Mouse (Mus musculus) CH12.LX (cell line): Measurements from ENCODE around the gene Tm4sf19. TPM values are rescaled to one million over a fixed set of nuclear protein-coding genes. Genes with fewer than 3 reads are reported as not detected.

Source experiments
- DNase-seq: peaks from one replicate; pipeline ENCODE4 v3.0.0-alpha.2; 2013; ENCODE audit errors: extremely low read depth
- H3K27ac ChIP-seq: 2 replicates; pipeline ENCODE4 v1.5.1; 2012; ENCODE audit warnings: low read depth, mild to moderate bottlenecking, control low read depth, moderate library complexity; ENCODE audit not compliant: insufficient read depth
- H3K27me3 ChIP-seq: replicated peaks from 2 replicates; pipeline ENCODE3; 2012; ENCODE audit warnings: inconsistent platforms
- H3K36me3 ChIP-seq, 2 experiments: replicated peaks in 1 of 2; 2 replicates each; pipeline versions ENCODE3 to v1.6.1; 2012; ENCODE audit warnings: inconsistent platforms in 1 of 2, low read length in 1 of 2, mild to moderate bottlenecking in 1 of 2, mixed read lengths in 1 of 2, moderate library complexity in 1 of 2; ENCODE audit not compliant: control insufficient read depth in 1 of 2, insufficient read depth in 1 of 2
- H3K4me1 ChIP-seq, 2 experiments: 2 replicates each; pipeline ENCODE4 v1.6.1; 2012; ENCODE audit warnings: inconsistent platforms in 1 of 2, moderate library complexity in 1 of 2; ENCODE audit not compliant: insufficient read depth in 2 of 2, control insufficient read depth in 1 of 2
- H3K4me2 ChIP-seq: 2 replicates; pipeline ENCODE4 v1.6.1; 2012; ENCODE audit warnings: low read depth, mild to moderate bottlenecking, control low read depth; ENCODE audit not compliant: poor library complexity, insufficient read depth, severe bottlenecking
- H3K4me3 ChIP-seq, 3 experiments: fragments of 150-350 bp in 1 of 3; sonication (generic) in 1 of 3; replicated peaks in 1 of 3; 2 replicates each; pipeline versions ENCODE3 to v1.5.1; 2011 to 2012; ENCODE audit warnings: low read depth in 2 of 3, low read length in 2 of 3, mild to moderate bottlenecking in 2 of 3, moderate library complexity in 2 of 3, control low read depth in 1 of 3, improper control_type of control experiment in 1 of 3, inconsistent platforms in 1 of 3, mixed read lengths in 1 of 3; ENCODE audit not compliant: poor library complexity in 1 of 3
- H3K79me2 ChIP-seq: replicated peaks from 2 replicates; pipeline ENCODE4 v1.6.1; 2012; ENCODE audit warnings: mild to moderate bottlenecking, moderate library complexity; ENCODE audit not compliant: control insufficient read depth, poor library complexity, insufficient read depth, severe bottlenecking; ENCODE audit errors: extremely low read depth
- H3K9ac ChIP-seq: 2 replicates; pipeline ENCODE4 v1.6.1; 2012; ENCODE audit warnings: low read depth, mild to moderate bottlenecking, control low read depth, moderate library complexity; ENCODE audit not compliant: insufficient read depth
- H3K9me3 ChIP-seq: replicated peaks from 2 replicates; pipeline ENCODE3; 2012; ENCODE audit warnings: low read length, inconsistent platforms, mixed read lengths
- BHLHE40 ChIP-seq: IDR thresholded peaks from 2 replicates; pipeline ENCODE4 v1.6.1; 2011; ENCODE audit warnings: mild to moderate bottlenecking, low read depth, low read length, improper control_type of control experiment
- CHD1 ChIP-seq: IDR thresholded peaks from 2 replicates; pipeline ENCODE4 v1.6.1; 2012; ENCODE audit warnings: low read depth, low read length, improper control_type of control experiment, inconsistent platforms
- CHD2 ChIP-seq: IDR thresholded peaks from 2 replicates; pipeline ENCODE4 v1.6.1; 2011; ENCODE audit warnings: low read length, improper control_type of control experiment
- CTCF ChIP-seq, 2 experiments: IDR thresholded peaks in 1 of 2; conservative IDR thresholded peaks in 1 of 2; 2 replicates each; pipeline ENCODE4 v1.5.1; 2011 to 2012; ENCODE audit warnings: low read depth in 2 of 2, low read length in 2 of 2, improper control_type of control experiment in 1 of 2, inconsistent platforms in 1 of 2, mild to moderate bottlenecking in 1 of 2, moderate library complexity in 1 of 2
- E2F4 ChIP-seq: IDR thresholded peaks from 2 replicates; pipeline ENCODE4 v1.6.1; 2011; ENCODE audit warnings: low read depth, low read length, improper control_type of control experiment; ENCODE audit not compliant: insufficient replicate concordance
- ELF1 ChIP-seq: IDR thresholded peaks from 2 replicates; pipeline ENCODE4 v1.6.1; 2014; ENCODE audit warnings: low read depth, mild to moderate bottlenecking, inconsistent platforms, low read length, improper control_type of control experiment
- EP300 ChIP-seq: IDR thresholded peaks from 2 replicates; pipeline ENCODE4 v1.6.1; 2011; ENCODE audit warnings: low read length, improper control_type of control experiment
- ETS1 ChIP-seq: conservative IDR thresholded peaks from 2 replicates; pipeline ENCODE4 v1.6.1; 2012; ENCODE audit warnings: low read depth, mild to moderate bottlenecking, inconsistent platforms, low read length, improper control_type of control experiment, moderate library complexity
- HCFC1 ChIP-seq: IDR thresholded peaks from 2 replicates; pipeline ENCODE4 v1.6.1; 2012; ENCODE audit warnings: low read depth, mild to moderate bottlenecking, inconsistent platforms, low read length, improper control_type of control experiment
- JUN ChIP-seq: IDR thresholded peaks from 2 replicates; pipeline ENCODE4 v1.6.1; 2011; ENCODE audit warnings: low read depth, mild to moderate bottlenecking, low read length, improper control_type of control experiment, moderate library complexity; ENCODE audit not compliant: insufficient read depth
- JUND ChIP-seq: conservative IDR thresholded peaks from 2 replicates; pipeline ENCODE4 v1.6.1; 2011; ENCODE audit warnings: low read depth, low read length, improper control_type of control experiment
- MAFK ChIP-seq: IDR thresholded peaks from 2 replicates; pipeline ENCODE4 v1.6.1; 2011; ENCODE audit warnings: low read length, improper control_type of control experiment; ENCODE audit not compliant: insufficient replicate concordance
- MAX ChIP-seq: IDR thresholded peaks from 2 replicates; pipeline ENCODE4 v1.6.1; 2011; ENCODE audit warnings: low read length, improper control_type of control experiment
- MYC ChIP-seq: IDR thresholded peaks from 2 replicates; pipeline ENCODE4 v1.6.1; 2011; ENCODE audit warnings: low read depth, mild to moderate bottlenecking, improper control_type of control experiment, low read length
- NELFE ChIP-seq: IDR thresholded peaks from 2 replicates; pipeline ENCODE4 v1.6.1; 2011; ENCODE audit warnings: low read depth, low read length, improper control_type of control experiment
- PAX5 ChIP-seq: IDR thresholded peaks from 2 replicates; pipeline ENCODE4 v1.6.1; 2012; ENCODE audit warnings: low read length, inconsistent platforms, mixed read lengths
- POLR2A ChIP-seq: IDR thresholded peaks from 2 replicates; pipeline ENCODE4 v1.6.1; 2011; ENCODE audit warnings: low read depth, mild to moderate bottlenecking, improper control_type of control experiment, low read length
- POLR2AphosphoS2 ChIP-seq: IDR thresholded peaks from 2 replicates; pipeline ENCODE4 v1.6.1; 2011; ENCODE audit warnings: low read depth, low read length, improper control_type of control experiment
- RAD21 ChIP-seq: IDR thresholded peaks from 2 replicates; pipeline ENCODE4 v1.6.1; 2011; ENCODE audit warnings: low read depth, mild to moderate bottlenecking, low read length, improper control_type of control experiment, moderate library complexity
- SMC3 ChIP-seq: IDR thresholded peaks from 2 replicates; pipeline ENCODE4 v1.6.1; 2011; ENCODE audit warnings: low read depth, low read length, improper control_type of control experiment
- TCF12 ChIP-seq: IDR thresholded peaks from 2 replicates; pipeline ENCODE4 v1.6.1; 2014; ENCODE audit warnings: low read depth, mild to moderate bottlenecking, inconsistent platforms, low read length, improper control_type of control experiment
- UBTF ChIP-seq: IDR thresholded peaks from 2 replicates; pipeline ENCODE4 v1.6.1; 2012; ENCODE audit warnings: low read depth, mild to moderate bottlenecking, inconsistent platforms, low read length, improper control_type of control experiment, moderate library complexity
- ZC3H11A ChIP-seq: IDR thresholded peaks from 2 replicates; pipeline ENCODE4 v1.6.1; 2012; ENCODE audit warnings: low read depth, mild to moderate bottlenecking, inconsistent platforms, low read length, improper control_type of control experiment
- ZKSCAN1 ChIP-seq: IDR thresholded peaks from 2 replicates; pipeline ENCODE4 v1.6.1; 2012; ENCODE audit warnings: low read depth, inconsistent platforms, low read length, improper control_type of control experiment, borderline replicate concordance
- ZMIZ1 ChIP-seq: IDR thresholded peaks from 2 replicates; pipeline ENCODE4 v1.6.1; 2012; ENCODE audit warnings: low read depth, mild to moderate bottlenecking, inconsistent platforms, low read length, improper control_type of control experiment
- dilution Hi-C: fragments of 300-500 bp; cut with MboI; formaldehyde crosslinking; loops from 2 replicates; pipeline ENCODE4 v1.14.3; 2020; ENCODE audit warnings: low sequenced_read_pairs; ENCODE audit not compliant: extremely low pct_unique_long_range_greater_than_20kb, extremely low pct_ligation_motif_present
- in situ Hi-C: fragments of 300-500 bp; cut with MboI; formaldehyde crosslinking; loops from 3 replicates; pipeline ENCODE4 v1.14.3; 2019; ENCODE audit warnings: low sequenced_read_pairs, low pct_ligation_motif_present, low pct_unique_long_range_greater_than_20kb, mixed read lengths
- polyA plus RNA-seq: library from polyadenylated mRNA; unstranded; fragments of >175 nt; gene quantifications from 2 replicates; pipeline ENCODE4 v1.2.1, GENCODE M21; 2012; ENCODE audit warnings: low read depth; ENCODE audit not compliant: insufficient read length
- total RNA-seq, 2 experiments: library from RNA; depleted of rRNA; stranded (reverse); fragments of 300-350 nt in 1 of 2; fragments of >200 nt in 1 of 2; gene quantifications; 2 replicates each; pipeline ENCODE4 v1.2.3; 2012 to 2014

Tm4sf19 gene
- total and polyA plus RNA-seq, 3 experiments = 0.25 to 1.3 (median 0.78) TPM

GRCm38 (mm10) chr16:32450133-32450532 lies 49.8 kb downstream of the Tm4sf19 start:
- peaks cover 5 to 31% of the 10 kb centered on the region in 2 experiments for H3K36me3 ChIP-seq
- peaks cover 0 to 6% of the 10 kb centered on the region in 2 experiments; a peak in 1 of 4 replicates for H3K4me1 ChIP-seq
- no peak for TF ChIP-seq MAFK
- TF ChIP-seq POLR2AphosphoS2 = no peak
- no peak for TF ChIP-seq ZKSCAN1
- no peak for TF ChIP-seq NELFE
- no peak for TF ChIP-seq JUN
- no peak for TF ChIP-seq CHD1
- no peak for TF ChIP-seq ETS1
- TF ChIP-seq TCF12 = no peak
- TF ChIP-seq, all 38 proteins: peak for 0

DNA sequence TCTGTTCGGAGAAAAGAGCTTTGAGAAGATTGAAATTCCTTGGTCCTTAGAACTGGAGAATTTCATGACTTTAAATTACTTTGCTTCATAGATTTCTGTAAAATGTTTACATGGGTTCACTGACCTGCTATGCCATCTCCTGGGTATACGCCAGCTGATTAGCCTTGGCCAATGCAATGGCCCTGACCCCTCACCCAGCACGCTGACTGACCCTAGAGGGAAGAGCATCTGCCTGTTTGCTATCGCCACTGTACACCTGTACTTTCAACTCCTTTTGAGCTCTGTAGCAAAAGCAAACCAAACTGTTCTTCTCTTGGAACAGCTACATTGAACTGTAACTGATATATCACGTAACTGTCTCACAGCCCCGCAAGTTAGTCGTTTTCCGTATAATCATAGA lies 52.8 kb downstream of the Tm4sf19 start:
- peaks cover 12 to 42% of the 10 kb centered on the region in 2 experiments for H3K36me3 ChIP-seq
- H3K9ac ChIP-seq = no peak overlapping the region
- H3K4me3 ChIP-seq = no peak overlapping the region
- H3K79me2 ChIP-seq = no peaks in the 10 kb centered on the region; the same call in 1 of the 2 replicates
- H3K9me3 ChIP-seq = no peaks in the 10 kb centered on the region
- in situ Hi-C loops = loop anchor here (25.0 kb wide), 1 partner anchor 191 kb away; the partner anchor contains the start of gene Smco1
- H3K27me3 ChIP-seq = no peaks in the 10 kb centered on the region
- dilution Hi-C loops = no loop called here
- DNase-seq = no peak
- no peak for TF ChIP-seq UBTF
- TF ChIP-seq CTCF (conservative IDR thresholded peaks at IDR 0.05 in 1 of 2, IDR thresholded peaks at IDR 0.05 in 1 of 2; ENCODE audit: low read depth in 2 of 2, low read length in 2 of 2) = no peak
- no peak for TF ChIP-seq CHD1
- TF ChIP-seq HCFC1 = no peak
- TF ChIP-seq, all 38 proteins: peak for 0
- Histone ChIP-seq H3K4me2 (no peak overlapping the region), H3K27ac (no peak overlapping the region), H3K4me1 (peaks cover 2 to 12% of the 10 kb centered on the region in 2 experiments; a peak in 2 of 4 replicates)

More at GRCm38 (mm10) chr16:32450133-32450532, 49.8 kb downstream of the Tm4sf19 start:
- Histone ChIP-seq H3K27me3 (no peaks in the 10 kb centered on the region), H3K79me2 (no peaks in the 10 kb centered on the region; the same call in 1 of the 2 replicates), H3K4me2 (no peak overlapping the region), H3K27ac (no peak overlapping the region), H3K4me3 (no peak overlapping the region), H3K9me3 (no peaks in the 10 kb centered on the region), H3K9ac (no peak overlapping the region)
- in situ Hi-C loops = loop anchor here (25.0 kb wide), 1 partner anchor 188 kb away; the partner anchor contains the start of gene Smco1
- dilution Hi-C loops = no loop called here
- DNase-seq = no peak

DNA sequence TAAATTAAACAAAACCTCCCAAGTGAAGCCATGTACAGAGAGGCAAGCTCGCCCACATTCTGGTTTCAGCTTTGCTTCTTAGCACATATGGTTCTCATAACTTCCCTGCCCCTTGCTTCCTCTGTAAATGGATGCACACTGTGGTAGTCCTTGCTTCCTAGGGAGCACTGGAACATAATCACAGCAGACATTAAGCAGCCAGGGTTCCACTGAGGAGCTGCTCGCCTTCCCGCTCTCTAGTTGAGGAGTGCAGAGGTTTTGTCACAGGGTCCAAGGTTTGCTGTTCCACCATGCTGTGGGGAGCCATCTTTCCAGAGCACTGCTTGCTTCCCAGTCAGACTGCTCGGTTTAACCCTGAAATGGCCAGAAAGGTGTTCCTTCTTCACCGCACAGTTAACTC lies 54.3 kb downstream of the Tm4sf19 start:
- peaks cover 12 to 46% of the 10 kb centered on the region in 2 experiments for H3K36me3 ChIP-seq
- no peak overlapping the region for H3K4me2 ChIP-seq
- H3K79me2 ChIP-seq = no peaks in the 10 kb centered on the region; the same call in 1 of the 2 replicates
- peaks cover 2 to 12% of the 10 kb centered on the region in 2 experiments; a peak in 2 of 4 replicates for H3K4me1 ChIP-seq
- dilution Hi-C loops (no loop called here), in situ Hi-C loops (loop anchor here (25.0 kb wide), 1 partner anchor 192 kb away; the partner anchor contains the start of gene Smco1)
- no peak for DNase-seq
- H3K27me3 ChIP-seq = no peaks in the 10 kb centered on the region
- H3K9ac ChIP-seq = no peak overlapping the region
- no peaks in the 10 kb centered on the region for H3K9me3 ChIP-seq
- no peak for TF ChIP-seq ZKSCAN1
- TF ChIP-seq E2F4 = no peak
- no peak for TF ChIP-seq JUND
- TF ChIP-seq POLR2AphosphoS2 = no peak
- TF ChIP-seq CHD2 = no peak
- no peak for TF ChIP-seq POLR2A
- no peak for TF ChIP-seq MAFK
- TF ChIP-seq EP300 = no peak
- TF ChIP-seq ZMIZ1 = no peak
- TF ChIP-seq SMC3 = no peak
- no peak for TF ChIP-seq BHLHE40
- no peak for TF ChIP-seq ELF1
- no peak for TF ChIP-seq PAX5
- TF ChIP-seq MAX = no peak
- TF ChIP-seq JUN = no peak
- TF ChIP-seq ZC3H11A = no peak
- TF ChIP-seq RAD21 = no peak
- no peak for TF ChIP-seq MYC
- no peak overlapping the region for H3K27ac ChIP-seq
- no peak overlapping the region for H3K4me3 ChIP-seq
